ENCODE assay signal across 9 mouse cellular contexts in the genomic region with DNA sequence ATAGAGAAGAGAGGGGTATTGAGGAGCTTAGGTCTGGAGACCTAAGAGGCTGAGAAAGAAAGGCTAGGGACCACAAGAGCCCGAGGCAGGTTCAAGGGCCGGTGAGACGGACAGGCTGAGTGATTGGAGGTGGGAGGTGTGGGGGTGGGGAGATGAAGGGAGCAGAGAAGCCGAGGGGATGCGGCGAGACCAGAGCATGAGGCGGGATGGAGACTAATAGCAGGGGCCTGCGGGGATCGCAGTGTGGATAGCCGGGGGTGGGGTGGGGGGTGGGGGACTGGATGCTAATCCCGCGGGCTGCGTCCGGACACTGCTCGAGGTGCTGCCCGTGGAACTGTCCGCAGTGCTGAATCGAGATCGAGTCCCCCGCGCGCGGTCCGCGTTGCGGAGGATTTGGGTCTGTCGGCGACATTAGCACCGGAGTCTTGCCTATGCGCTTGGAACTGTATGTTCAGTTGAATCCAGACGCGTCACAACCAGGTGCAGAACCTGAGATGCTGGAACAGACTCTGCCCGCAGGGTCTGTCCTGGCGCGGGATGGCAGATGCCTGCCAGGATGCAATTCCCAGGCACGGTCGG. TPM values are rescaled to one million over a fixed set of nuclear protein-coding genes. Genes with fewer than 3 reads are reported as not detected.
DNase-seq lines count a peak whose midpoint lies in the region; ATAC-seq and TF ChIP-seq lines count a peak whose summit lies in the region.
"Had no signal": no experiment of that assay in that cellular context is flagged by ENCODE, and none has a peak within 500 bp of the region (broad histone marks: within the 10 kb centered on the region; RNA-seq: fewer than 3 reads in every experiment).

No protein-coding gene starts in this region.

- H3K4me1 ChIP-seq in ES-Bruce4 (ENCODE audit: control insufficient read depth, insufficient read depth, low read length), result peaks cover 5% of the 10 kb centered on the region
- peaks cover 13% of the 10 kb centered on the region for H3K4me1 ChIP-seq in embryonic facial prominence, embryonic 12.5 days
- H3K4me1 ChIP-seq in hindbrain, postnatal 0 days (ENCODE audit: insufficient read depth, low read length), result no peaks in the 10 kb centered on the region; the same call in 1 of the 2 replicates

- H3K27ac ChIP-seq in ES-Bruce4 (ENCODE audit: insufficient read depth, low read length), result no peak overlapping the region
- H3K27ac ChIP-seq in embryonic facial prominence, embryonic 12.5 days, result no peak overlapping the region
- peak overlapping the region; percentile 70 for H3K27ac ChIP-seq in hindbrain, postnatal 0 days

- no peak for DNase-seq in frontal cortex, postnatal 36 days (ENCODE audit: low spot score in 2 of 2)
- DNase-seq in hindbrain, postnatal 0 days (ENCODE audit: low spot score), result peak; percentile 48
- DNase-seq in lung, postnatal 36 days, result peak; percentile 9
- DNase-seq in right cerebral cortex, postnatal 25 days, result peak; percentile 36
- no peak for DNase-seq in gastrocnemius, postnatal 25 days

- no peaks in the 10 kb centered on the region for H3K36me3 ChIP-seq in ES-Bruce4 (ENCODE audit: control insufficient read depth, insufficient read depth, low read length, poor library complexity, severe bottlenecking)
- H3K36me3 ChIP-seq in embryonic facial prominence, embryonic 12.5 days, result no peaks in the 10 kb centered on the region
- no peaks in the 10 kb centered on the region for H3K36me3 ChIP-seq in hindbrain, postnatal 0 days (ENCODE audit: insufficient read depth, low read length)

- peak overlapping the region; percentile 91 for H3K4me3 ChIP-seq in ES-Bruce4 (ENCODE audit: low read depth, low read length)
- peak overlapping the region; percentile 33 for H3K4me3 ChIP-seq in embryonic facial prominence, embryonic 12.5 days
- peak overlapping the region; percentile 49 for H3K4me3 ChIP-seq in hindbrain, postnatal 0 days (ENCODE audit: low read length)

- TF ChIP-seq CTCF in ES-Bruce4 (IDR thresholded peaks at IDR 0.05; ENCODE audit: low read depth, low read length), result no peak
- no peak for TF ChIP-seq CTCF in hindbrain, postnatal 0 days (IDR thresholded peaks at IDR 0.05; ENCODE audit: low read depth)

- peak; percentile 22; the same call in 1 of the 2 replicates for ATAC-seq in frontal cortex, adult (ENCODE audit: low TSS enrichment)
- ATAC-seq in embryonic facial prominence, embryonic 12.5 days (ENCODE audit: insufficient number of reproducible peaks, insufficient read depth, low FRiP score, low TSS enrichment), result 0 out of 2 replicates have a peak, but pooled peaks have one; percentile 19
- peak; percentile 27; the same call in 1 of the 2 replicates for ATAC-seq in hindbrain, postnatal 0 days

- H3K27me3 ChIP-seq in ES-Bruce4 (ENCODE audit: control insufficient read depth, insufficient read depth, low read length, poor library complexity, severe bottlenecking), result peaks cover 1% of the 10 kb centered on the region; the same call in 1 of the 2 replicates
- H3K27me3 ChIP-seq in embryonic facial prominence, embryonic 12.5 days, result peaks cover 78% of the 10 kb centered on the region
- H3K27me3 ChIP-seq in hindbrain, postnatal 0 days (ENCODE audit: insufficient read depth, low read length), result peaks cover 10% of the 10 kb centered on the region; the same call in 1 of the 2 replicates

- TF ChIP-seq POLR2A in ES-Bruce4 (IDR thresholded peaks at IDR 0.05; ENCODE audit: insufficient read depth, low read length), result no peak

- WGBS in embryonic facial prominence, embryonic 12.5 days, result under 1% methylated on average over 37 of the region's 37 CpGs
- under 1% methylated on average over 34 of the region's 37 CpGs for WGBS in hindbrain, postnatal 0 days

- H3K9ac ChIP-seq in ES-Bruce4 (ENCODE audit: low read depth, poor library complexity, severe bottlenecking), result no peak overlapping the region
- no peak overlapping the region for H3K9ac ChIP-seq in embryonic facial prominence, embryonic 12.5 days
- H3K9ac ChIP-seq in hindbrain, postnatal 0 days (replicated peaks; ENCODE audit: low read length), result peak overlapping the region; percentile 46

- H3K4me2 ChIP-seq in embryonic facial prominence, embryonic 12.5 days (replicated peaks), result peak overlapping the region; percentile 66
- H3K4me2 ChIP-seq in hindbrain, postnatal 0 days (ENCODE audit: low read depth, low read length), result peak overlapping the region; percentile 61

- H3K9me3 ChIP-seq in ES-Bruce4 (replicated peaks; ENCODE audit: control insufficient read depth, insufficient read depth, low read length, poor library complexity, severe bottlenecking), result no peaks in the 10 kb centered on the region
- H3K9me3 ChIP-seq in embryonic facial prominence, embryonic 12.5 days, result no peaks in the 10 kb centered on the region
- H3K9me3 ChIP-seq in hindbrain, postnatal 0 days (ENCODE audit: low read length), result no peaks in the 10 kb centered on the region

- no peak for TF ChIP-seq EP300 in ES-Bruce4 (IDR thresholded peaks at IDR 0.05; ENCODE audit: insufficient read depth, low read depth, low read length)

RNA-seq across cellular contexts. Expression of a gene that starts 1.5 kb away (rescaled TPM):
- polyA plus RNA-seq in ES-Bruce4 (2011; ENCODE audit: insufficient read depth, insufficient read length, low read depth, missing spikeins), result 0.37 and 0.84 TPM in 2 replicates
- polyA plus RNA-seq in embryonic facial prominence, embryonic 12.5 days (2016; fragmentation: Nextera tagmentation; extraction: Ambion mirVana), result 1.5 and 1.9 TPM in 2 replicates
- 28.4 and 49.6 TPM in 2 replicates for total RNA-seq in hindbrain, postnatal 0 days (2014; rRNA removed)
- 13.7 and 14.2 TPM in 2 replicates for polyA plus RNA-seq in hindbrain, postnatal 0 days (2015; fragmentation: Nextera tagmentation; extraction: Ambion mirVana)
- not detected for total RNA-seq in gastrocnemius, postnatal 25 days (2021)
- total RNA-seq: liver, adult 2 months had no signal
- polyA plus RNA-seq: liver, adult 2 months had no signal

RNA-seq across cellular contexts. Expression of a gene that starts 20.3 kb away (rescaled TPM):
- polyA plus RNA-seq in ES-Bruce4 (2011; ENCODE audit: insufficient read depth, insufficient read length, low read depth, missing spikeins), result 3.8 and 4.8 TPM in 2 replicates
- 1.4 and 2.2 TPM in 2 replicates for polyA plus RNA-seq in embryonic facial prominence, embryonic 12.5 days (2016; fragmentation: Nextera tagmentation; extraction: Ambion mirVana)
- total RNA-seq in hindbrain, postnatal 0 days (2014; rRNA removed), result 52.3 and 56.9 TPM in 2 replicates
- polyA plus RNA-seq in hindbrain, postnatal 0 days (2015; fragmentation: Nextera tagmentation; extraction: Ambion mirVana), result 9.4 and 9.6 TPM in 2 replicates
- total RNA-seq in gastrocnemius, postnatal 25 days (2021), result under 1 TPM; 0.18 to 0.35 TPM
- polyA plus RNA-seq: liver, adult 2 months had no signal

RNA-seq across cellular contexts. Expression of a gene that starts 31.2 kb away (rescaled TPM):
- 15.1 and 16.0 TPM in 2 replicates for polyA plus RNA-seq in ES-Bruce4 (2011; ENCODE audit: insufficient read depth, insufficient read length, low read depth, missing spikeins)
- 62.6 and 62.8 TPM in 2 replicates for polyA plus RNA-seq in embryonic facial prominence, embryonic 12.5 days (2016; fragmentation: Nextera tagmentation; extraction: Ambion mirVana)
- total RNA-seq in hindbrain, postnatal 0 days (2014; rRNA removed), result 206 and 212 TPM in 2 replicates
- 143 and 152 TPM in 2 replicates for polyA plus RNA-seq in hindbrain, postnatal 0 days (2015; fragmentation: Nextera tagmentation; extraction: Ambion mirVana)
- total RNA-seq in gastrocnemius, postnatal 25 days (2021), result 10 to 100 TPM; 17.1 to 21.0 TPM

RNA-seq across cellular contexts. Expression of a gene that starts 31.8 kb away (rescaled TPM):
- 41.9 and 48.4 TPM in 2 replicates for polyA plus RNA-seq in ES-Bruce4 (2011; ENCODE audit: insufficient read depth, insufficient read length, low read depth, missing spikeins)
- 42.3 and 45.2 TPM in 2 replicates for polyA plus RNA-seq in embryonic facial prominence, embryonic 12.5 days (2016; fragmentation: Nextera tagmentation; extraction: Ambion mirVana)
- total RNA-seq in hindbrain, postnatal 0 days (2014; rRNA removed), result 52.9 and 76.1 TPM in 2 replicates
- polyA plus RNA-seq in hindbrain, postnatal 0 days (2015; fragmentation: Nextera tagmentation; extraction: Ambion mirVana), result 47.0 and 52.9 TPM in 2 replicates
- 10 to 100 TPM in 1 of 2 experiments, 1 to 10 TPM in 1; 6.4 to 10.9 TPM for total RNA-seq in gastrocnemius, postnatal 25 days (2021)

RNA-seq across cellular contexts. Expression of a gene that starts 54.6 kb away (rescaled TPM):
- polyA plus RNA-seq in ES-Bruce4 (2011; ENCODE audit: insufficient read depth, insufficient read length, low read depth, missing spikeins), result 9.5 and 15.2 TPM in 2 replicates
- polyA plus RNA-seq in embryonic facial prominence, embryonic 12.5 days (2016; fragmentation: Nextera tagmentation; extraction: Ambion mirVana), result 19.5 and 20.1 TPM in 2 replicates
- total RNA-seq in hindbrain, postnatal 0 days (2014; rRNA removed), result 12.8 and 15.5 TPM in 2 replicates
- 9.3 and 9.4 TPM in 2 replicates for polyA plus RNA-seq in hindbrain, postnatal 0 days (2015; fragmentation: Nextera tagmentation; extraction: Ambion mirVana)
- 1 to 10 TPM; 6.7 to 6.8 TPM for total RNA-seq in gastrocnemius, postnatal 25 days (2021)

Comparison
In these comparisons a context has a peak if more than half of its experiments do, and no peak if none do; other contexts are left out.
1. DNase-seq: peak in hindbrain, postnatal 0 days (single experiment), lung, postnatal 36 days (single experiment) and right cerebral cortex, postnatal 25 days (single experiment); none in frontal cortex, postnatal 36 days (0 of 2) and gastrocnemius, postnatal 25 days (single experiment).
2. H3K4me3 ChIP-seq: peak in every context shown above with its lines; median percentile 91 in ES-Bruce4; 49 in hindbrain, postnatal 0 days; 33 in embryonic facial prominence, embryonic 12.5 days.
3. Peak in every context shown above with its lines, with median percentiles within 50 percentile points of each other: ATAC-seq.